Mouse (Mus musculus): ENCODE measurements around the gene Hoxb1. TPM values are rescaled to one million over a fixed set of nuclear protein-coding genes. Genes with fewer than 3 reads are reported as not detected.

Gene Hoxb1
- polyA plus RNA-seq, 1 experiment from 2014 or later = 0.09 TPM

DNA sequence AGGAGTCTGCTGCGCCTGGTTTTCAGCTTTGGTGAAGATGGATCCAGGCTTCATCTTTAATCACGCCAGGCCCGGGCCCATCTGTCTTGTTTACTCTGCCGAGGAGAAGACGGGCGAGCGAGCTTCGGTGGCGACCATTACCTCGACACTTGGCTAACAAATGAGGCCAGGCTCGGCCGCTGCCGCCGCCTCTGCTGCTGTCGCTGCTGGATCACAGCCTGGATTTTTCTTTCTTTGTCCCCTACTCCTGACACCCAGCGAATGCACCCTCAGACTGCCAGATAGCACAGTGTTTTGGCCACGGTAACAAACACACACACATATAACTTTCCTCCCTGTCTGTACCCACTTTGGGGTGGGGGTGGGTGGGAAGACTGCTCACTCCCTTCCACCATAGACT lies 44.9 kb upstream of the Hoxb1 start:
- 12% methylated on average over 17 of the region's 17 CpGs for WGBS
- Histone ChIP-seq H3K27me3 (ENCODE audit: control insufficient read depth, insufficient read depth, low read length) (peaks cover 98% of the 10 kb centered on the region), H3K36me3 (ENCODE audit: control insufficient read depth, insufficient read depth, low read length) (no peaks in the 10 kb centered on the region), H3K4me2 (ENCODE audit: low read length) (peak overlapping the region; percentile 55; the same call in 1 of the 2 replicates), H3K4me1 (ENCODE audit: control insufficient read depth in 2 of 2, insufficient read depth in 2 of 2, low read length in 2 of 2) (0 out of 4 replicates have a peak, but pooled peaks cover 2 to 7% of the 10 kb centered on the region in 2 experiments), H3K27ac (replicated peaks in 1 of 2; ENCODE audit: control insufficient read depth in 1 of 2, insufficient read depth in 1 of 2, low read depth in 2 of 2, low read length in 2 of 2) (no peak overlapping the region), H3K4me3 (ENCODE audit: control insufficient read depth in 1 of 2, insufficient read depth in 1 of 2, low read depth in 1 of 2, low read length in 2 of 2) (no peak overlapping the region), H3K9me3 (ENCODE audit: control insufficient read depth, low read length) (no peaks in the 10 kb centered on the region), H3K9ac (ENCODE audit: low read length) (no peak overlapping the region)
- no peak for ATAC-seq (ENCODE audit: insufficient number of reproducible peaks, insufficient read depth, low FRiP score, low read depth)

DNA sequence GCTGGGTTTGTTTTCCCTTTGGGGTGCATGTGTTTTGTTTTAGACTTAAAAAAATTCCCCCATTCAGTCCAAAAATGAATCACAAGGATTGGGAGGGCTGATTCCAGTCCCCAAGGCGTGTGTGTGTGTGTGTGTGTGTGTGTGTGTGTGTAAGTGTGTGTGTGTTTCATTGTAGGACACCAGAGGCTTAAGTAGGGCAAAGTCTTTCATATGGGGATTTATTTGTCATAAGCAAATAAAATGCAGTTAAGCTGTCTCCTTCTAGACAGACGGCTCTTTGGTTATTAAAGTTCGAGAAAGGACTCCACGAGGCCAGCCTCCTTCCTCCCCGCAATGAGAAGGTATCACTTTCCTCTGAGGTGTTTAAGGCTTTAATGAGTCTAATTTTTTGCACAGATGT lies 43.7 kb upstream of the Hoxb1 start:
- H3K9me3 ChIP-seq (ENCODE audit: control insufficient read depth, low read length) = no peaks in the 10 kb centered on the region
- no peak overlapping the region for H3K9ac ChIP-seq (ENCODE audit: low read length)
- no peak overlapping the region for H3K27ac ChIP-seq (replicated peaks in 1 of 2; ENCODE audit: control insufficient read depth in 1 of 2, insufficient read depth in 1 of 2, low read depth in 2 of 2, low read length in 2 of 2)
- WGBS = 40% methylated on average over 5 of the region's 5 CpGs
- no peaks in the 10 kb centered on the region for H3K36me3 ChIP-seq (ENCODE audit: control insufficient read depth, insufficient read depth, low read length)
- H3K4me2 ChIP-seq (ENCODE audit: low read length) = no peak overlapping the region
- peaks cover 98% of the 10 kb centered on the region for H3K27me3 ChIP-seq (ENCODE audit: control insufficient read depth, insufficient read depth, low read length)
- no peak overlapping the region for H3K4me3 ChIP-seq (ENCODE audit: control insufficient read depth in 1 of 2, insufficient read depth in 1 of 2, low read depth in 1 of 2, low read length in 2 of 2)
- no peak for ATAC-seq (ENCODE audit: insufficient number of reproducible peaks, insufficient read depth, low FRiP score, low read depth)
- 0 out of 4 replicates have a peak, but pooled peaks cover 2 to 7% of the 10 kb centered on the region in 2 experiments for H3K4me1 ChIP-seq (ENCODE audit: control insufficient read depth in 2 of 2, insufficient read depth in 2 of 2, low read length in 2 of 2)

DNA sequence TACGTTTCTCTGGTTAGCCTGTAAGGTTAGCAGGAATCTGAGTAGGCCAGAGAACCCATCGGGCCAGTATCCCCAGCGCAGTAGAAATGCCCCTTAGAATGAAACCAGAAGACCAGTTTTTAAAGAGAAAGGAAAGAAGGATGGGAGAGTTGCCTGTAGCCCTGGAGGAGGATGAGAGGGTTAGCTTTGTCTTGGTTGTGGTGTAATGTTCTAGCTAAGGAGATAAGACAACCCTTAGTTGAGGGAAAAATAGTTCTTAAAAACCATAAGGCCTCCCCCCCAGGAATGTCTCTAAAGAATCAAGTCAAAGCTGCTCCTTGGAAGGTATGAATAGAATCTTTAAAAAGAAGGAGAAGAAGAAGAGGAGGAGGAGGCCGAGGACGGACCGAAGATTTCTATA lies 42.8 kb upstream of the Hoxb1 start:
- Histone ChIP-seq H3K27ac (replicated peaks in 1 of 2; ENCODE audit: control insufficient read depth in 1 of 2, insufficient read depth in 1 of 2, low read depth in 2 of 2, low read length in 2 of 2) (no peak overlapping the region), H3K4me1 (ENCODE audit: control insufficient read depth in 2 of 2, insufficient read depth in 2 of 2, low read length in 2 of 2) (0 out of 4 replicates have a peak, but pooled peaks cover 2 to 7% of the 10 kb centered on the region in 2 experiments), H3K4me3 (ENCODE audit: control insufficient read depth in 1 of 2, insufficient read depth in 1 of 2, low read depth in 1 of 2, low read length in 2 of 2) (no peak overlapping the region), H3K36me3 (ENCODE audit: control insufficient read depth, insufficient read depth, low read length) (no peaks in the 10 kb centered on the region), H3K27me3 (ENCODE audit: control insufficient read depth, insufficient read depth, low read length) (peaks cover 99% of the 10 kb centered on the region), H3K9me3 (ENCODE audit: control insufficient read depth, low read length) (no peaks in the 10 kb centered on the region), H3K9ac (ENCODE audit: low read length) (no peak overlapping the region), H3K4me2 (ENCODE audit: low read length) (no peak overlapping the region)
- WGBS = 24% methylated on average over 6 of the region's 6 CpGs
- no peak for ATAC-seq (ENCODE audit: insufficient number of reproducible peaks, insufficient read depth, low FRiP score, low read depth)

DNA sequence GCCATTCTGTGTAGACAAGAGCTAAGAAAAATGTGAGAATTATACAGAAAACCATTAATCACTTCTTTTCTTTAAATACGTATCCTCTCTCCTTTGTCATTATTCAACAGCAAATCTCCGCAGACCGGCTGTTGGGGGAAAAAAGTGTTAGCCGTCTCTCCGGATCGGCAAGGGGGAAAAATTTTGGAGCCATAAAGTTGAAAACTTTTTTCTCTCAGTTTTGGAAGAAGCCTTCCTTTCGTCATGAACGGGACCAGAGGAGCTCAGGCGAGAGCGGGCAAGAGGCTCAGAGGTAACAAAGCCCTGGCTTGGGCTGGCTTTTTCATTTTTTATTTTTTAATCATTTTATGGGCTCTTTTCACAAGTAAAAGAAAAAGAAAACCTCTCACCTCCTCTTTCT lies 42.4 kb upstream of the Hoxb1 start, which contains the start of gene Hoxb3:
TSS of gene Hoxb3 (plus strand) at position 173 of the 400 bp plus-strand sequence.
- H3K9ac ChIP-seq (ENCODE audit: low read length) = no peak within 1 kb of the TSS
- WGBS = 21% methylated on average over 10 of the region's 10 CpGs
- H3K4me3 ChIP-seq (ENCODE audit: control insufficient read depth in 1 of 2, insufficient read depth in 1 of 2, low read depth in 1 of 2, low read length in 2 of 2) = no peak within 1 kb of the TSS
- no peaks in the 10 kb centered on the region for H3K9me3 ChIP-seq (ENCODE audit: control insufficient read depth, low read length)
- H3K27me3 ChIP-seq (ENCODE audit: control insufficient read depth, insufficient read depth, low read length) = peaks cover 99% of the 10 kb centered on the region
- 0 out of 4 replicates have a peak, but pooled peaks cover 2 to 7% of the 10 kb centered on the region in 2 experiments for H3K4me1 ChIP-seq (ENCODE audit: control insufficient read depth in 2 of 2, insufficient read depth in 2 of 2, low read length in 2 of 2)
- no peak within 1 kb of the TSS for H3K27ac ChIP-seq (replicated peaks in 1 of 2; ENCODE audit: control insufficient read depth in 1 of 2, insufficient read depth in 1 of 2, low read depth in 2 of 2, low read length in 2 of 2)
- ATAC-seq (ENCODE audit: insufficient number of reproducible peaks, insufficient read depth, low FRiP score, low read depth) = no peak
- no peak within 1 kb of the TSS for H3K4me2 ChIP-seq (ENCODE audit: low read length)
- H3K36me3 ChIP-seq (ENCODE audit: control insufficient read depth, insufficient read depth, low read length) = no peaks in the 10 kb centered on the region

DNA sequence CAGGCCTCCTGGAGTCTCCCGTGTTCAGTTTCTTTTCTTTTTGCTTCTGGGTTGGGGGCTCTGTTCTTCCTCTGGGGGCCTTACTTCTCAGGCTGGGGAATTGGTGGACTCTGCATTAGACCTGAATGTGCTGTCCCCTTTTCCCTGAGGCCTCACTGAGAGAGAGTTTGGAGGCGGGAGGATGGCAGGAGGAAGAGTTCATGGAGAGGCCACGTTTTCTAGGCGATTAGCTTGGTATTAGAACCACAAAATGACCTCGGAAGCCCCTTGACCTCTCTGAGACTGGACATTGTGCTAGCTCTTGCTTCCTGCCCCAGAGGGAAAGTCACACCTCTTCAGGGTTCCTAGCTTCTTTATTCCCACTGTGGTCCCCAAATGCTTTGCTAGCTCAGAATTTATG lies 41.4 kb upstream of the Hoxb1 start:
- WGBS = 5% methylated on average over 5 of the region's 5 CpGs

DNA sequence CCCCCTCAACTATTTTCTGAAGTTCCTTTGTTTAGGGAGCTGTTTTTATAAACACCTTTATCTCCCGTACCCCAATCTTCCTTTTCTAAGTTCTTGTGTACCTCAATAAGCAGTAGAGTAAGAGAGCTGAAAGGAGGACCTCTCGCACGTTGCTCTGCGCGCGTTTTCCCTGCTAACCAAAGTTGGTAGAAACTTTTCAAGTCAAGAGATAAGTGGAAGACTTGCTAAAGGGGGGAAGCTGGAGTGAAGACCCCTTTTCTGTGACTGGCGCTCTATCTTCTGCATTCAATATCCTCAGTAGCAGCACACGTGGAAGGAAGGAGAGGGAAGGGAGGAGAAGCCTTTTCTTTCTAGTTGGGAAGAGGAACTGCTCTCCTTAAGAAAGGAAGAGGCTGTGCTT lies 40.6 kb upstream of the Hoxb1 start:
- Histone ChIP-seq H3K36me3 (ENCODE audit: control insufficient read depth, insufficient read depth, low read length) (no peaks in the 10 kb centered on the region), H3K9ac (ENCODE audit: low read length) (no peak overlapping the region), H3K27ac (replicated peaks in 1 of 2; ENCODE audit: control insufficient read depth in 1 of 2, insufficient read depth in 1 of 2, low read depth in 2 of 2, low read length in 2 of 2) (no peak overlapping the region), H3K9me3 (ENCODE audit: control insufficient read depth, low read length) (no peaks in the 10 kb centered on the region), H3K4me1 (ENCODE audit: control insufficient read depth in 2 of 2, insufficient read depth in 2 of 2, low read length in 2 of 2) (0 out of 4 replicates have a peak, but pooled peaks cover 0 to under 1% of the 10 kb centered on the region in 2 experiments), H3K27me3 (ENCODE audit: control insufficient read depth, insufficient read depth, low read length) (peaks cover 99% of the 10 kb centered on the region), H3K4me2 (ENCODE audit: low read length) (no peak overlapping the region), H3K4me3 (ENCODE audit: control insufficient read depth in 1 of 2, insufficient read depth in 1 of 2, low read depth in 1 of 2, low read length in 2 of 2) (no peak overlapping the region)
- 11% methylated on average over 8 of the region's 8 CpGs for WGBS
- ATAC-seq (ENCODE audit: insufficient number of reproducible peaks, insufficient read depth, low FRiP score, low read depth) = no peak

More for the DNA sequence above, 41.4 kb upstream of the Hoxb1 start:
- no peak for ATAC-seq (ENCODE audit: insufficient number of reproducible peaks, insufficient read depth, low FRiP score, low read depth)
- no peak overlapping the region for H3K4me3 ChIP-seq (ENCODE audit: control insufficient read depth in 1 of 2, insufficient read depth in 1 of 2, low read depth in 1 of 2, low read length in 2 of 2)
- H3K27me3 ChIP-seq (ENCODE audit: control insufficient read depth, insufficient read depth, low read length) = peaks cover 99% of the 10 kb centered on the region
- no peaks in the 10 kb centered on the region for H3K9me3 ChIP-seq (ENCODE audit: control insufficient read depth, low read length)
- no peak overlapping the region for H3K9ac ChIP-seq (ENCODE audit: low read length)
- no peaks in the 10 kb centered on the region for H3K36me3 ChIP-seq (ENCODE audit: control insufficient read depth, insufficient read depth, low read length)
- H3K27ac ChIP-seq (replicated peaks in 1 of 2; ENCODE audit: control insufficient read depth in 1 of 2, insufficient read depth in 1 of 2, low read depth in 2 of 2, low read length in 2 of 2) = no peak overlapping the region
- no peak overlapping the region for H3K4me2 ChIP-seq (ENCODE audit: low read length)
- 0 out of 4 replicates have a peak, but pooled peaks cover under 1 to 2% of the 10 kb centered on the region in 2 experiments for H3K4me1 ChIP-seq (ENCODE audit: control insufficient read depth in 2 of 2, insufficient read depth in 2 of 2, low read length in 2 of 2)

DNA sequence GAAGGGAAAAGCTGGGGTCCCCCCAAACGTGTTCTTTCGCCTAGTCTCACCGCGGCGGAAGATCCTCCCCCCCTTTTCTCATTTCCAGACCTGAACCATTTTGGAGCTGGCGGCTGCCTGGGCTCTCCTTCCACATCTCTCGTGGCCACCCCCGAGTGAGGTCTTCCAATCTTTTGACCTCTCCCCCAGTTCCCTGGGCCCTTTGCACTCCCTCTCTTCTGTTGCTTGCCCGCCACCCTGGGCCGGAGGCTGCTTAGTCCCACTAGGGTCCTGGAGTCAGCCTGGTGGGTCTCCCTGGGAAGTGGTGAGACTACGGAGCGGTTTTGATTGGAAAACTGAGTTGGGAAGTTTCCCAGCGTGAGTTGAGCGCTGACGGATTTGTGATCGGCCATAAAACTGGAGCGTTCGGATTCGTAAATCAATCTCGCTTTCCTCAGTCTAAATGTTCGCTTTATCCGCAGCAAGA lies 39.8 kb upstream of the Hoxb1 start:
- WGBS = 6% methylated on average over 22 of the region's 22 CpGs
- Histone ChIP-seq H3K4me3 (ENCODE audit: control insufficient read depth in 1 of 2, insufficient read depth in 1 of 2, low read depth in 1 of 2, low read length in 2 of 2) (no peak overlapping the region), H3K27ac (replicated peaks in 1 of 2; ENCODE audit: control insufficient read depth in 1 of 2, insufficient read depth in 1 of 2, low read depth in 2 of 2, low read length in 2 of 2) (no peak overlapping the region), H3K9ac (ENCODE audit: low read length) (no peak overlapping the region), H3K36me3 (ENCODE audit: control insufficient read depth, insufficient read depth, low read length) (no peaks in the 10 kb centered on the region), H3K27me3 (ENCODE audit: control insufficient read depth, insufficient read depth, low read length) (peaks cover 99% of the 10 kb centered on the region), H3K4me1 (ENCODE audit: control insufficient read depth in 2 of 2, insufficient read depth in 2 of 2, low read length in 2 of 2) (no peaks in the 10 kb centered on the region), H3K4me2 (ENCODE audit: low read length) (no peak overlapping the region), H3K9me3 (ENCODE audit: control insufficient read depth, low read length) (no peaks in the 10 kb centered on the region)
- no peak for ATAC-seq (ENCODE audit: insufficient number of reproducible peaks, insufficient read depth, low FRiP score, low read depth)

DNA sequence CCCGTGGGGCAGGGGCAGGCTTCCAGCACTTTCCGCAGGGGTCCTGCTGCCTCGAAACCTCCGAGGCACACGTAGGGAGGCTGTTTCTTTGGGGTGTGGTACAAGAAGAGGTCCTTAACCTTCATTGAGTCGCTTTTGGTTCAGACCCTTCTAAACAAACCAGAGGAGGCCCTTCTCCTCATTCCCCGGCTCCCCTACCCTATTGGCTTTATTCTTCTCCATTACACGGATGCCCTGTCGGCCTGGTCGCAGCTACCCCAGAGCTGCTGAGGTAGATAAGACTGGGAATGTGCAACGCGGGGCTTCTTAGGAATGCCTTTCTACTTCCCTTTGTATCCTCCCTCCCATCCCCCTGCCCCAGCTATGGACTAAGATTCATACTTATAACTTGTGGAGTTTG lies 38.8 kb upstream of the Hoxb1 start:
- Histone ChIP-seq H3K36me3 (ENCODE audit: control insufficient read depth, insufficient read depth, low read length) (no peaks in the 10 kb centered on the region), H3K27ac (replicated peaks in 1 of 2; ENCODE audit: control insufficient read depth in 1 of 2, insufficient read depth in 1 of 2, low read depth in 2 of 2, low read length in 2 of 2) (no peak overlapping the region), H3K27me3 (ENCODE audit: control insufficient read depth, insufficient read depth, low read length) (peaks cover 99% of the 10 kb centered on the region), H3K9me3 (ENCODE audit: control insufficient read depth, low read length) (no peaks in the 10 kb centered on the region), H3K4me3 (ENCODE audit: control insufficient read depth in 1 of 2, insufficient read depth in 1 of 2, low read depth in 1 of 2, low read length in 2 of 2) (no peak overlapping the region), H3K4me1 (ENCODE audit: control insufficient read depth in 2 of 2, insufficient read depth in 2 of 2, low read length in 2 of 2) (no peaks in the 10 kb centered on the region), H3K4me2 (ENCODE audit: low read length) (no peak overlapping the region), H3K9ac (ENCODE audit: low read length) (no peak overlapping the region)
- 5% methylated on average over 12 of the region's 12 CpGs for WGBS
- no peak for ATAC-seq (ENCODE audit: insufficient number of reproducible peaks, insufficient read depth, low FRiP score, low read depth)

Measured in heart, embryonic 14.5 days (tissue).